Mouse (Mus musculus) heart, embryonic 10.5 days (tissue): ENCODE measurements around the gene Cep164. TPM values are rescaled to one million over a fixed set of nuclear protein-coding genes. Genes with fewer than 3 reads are reported as not detected.

Source experiments
- DNase-seq: peaks from one replicate; pipeline ENCODE4 v3.0.0-alpha.2; 2017; ENCODE audit warnings: low spot score
- H3K27ac ChIP-seq: fragments of 300-500 bp; sonication (generic); 2 replicates; pipeline ENCODE4 v1.5.1; 2016; ENCODE audit warnings: mild to moderate bottlenecking
- H3K27me3 ChIP-seq: fragments of 300-500 bp; sonication (generic); 2 replicates; pipeline ENCODE4 v1.6.1; 2016; ENCODE audit warnings: mild to moderate bottlenecking; ENCODE audit not compliant: poor library complexity, insufficient read depth, severe bottlenecking
- H3K36me3 ChIP-seq: fragments of 300-500 bp; sonication (generic); 2 replicates; pipeline ENCODE4 v1.6.1; 2016; ENCODE audit warnings: mild to moderate bottlenecking, moderate library complexity
- H3K4me1 ChIP-seq: fragments of 300-500 bp; sonication (generic); 2 replicates; pipeline ENCODE4 v1.6.1; 2016; ENCODE audit warnings: mild to moderate bottlenecking
- H3K4me3 ChIP-seq: fragments of 300-500 bp; sonication (generic); 2 replicates; pipeline ENCODE4 v1.5.1; 2016; ENCODE audit warnings: mild to moderate bottlenecking, moderate library complexity
- H3K9me3 ChIP-seq: fragments of 300-500 bp; sonication (generic); 2 replicates; pipeline ENCODE4 v1.6.1; 2016; ENCODE audit warnings: mild to moderate bottlenecking, moderate library complexity
- WGBS: fragments of 180-500 bp; shearing (Covaris S2); methylation state at CpG from one replicate; pipeline ENCODE4 v1.1.7; 2016; 5-methylcytosine and 5-hydroxymethylcytosine counted together
- polyA plus RNA-seq: library from polyadenylated mRNA; unstranded; fragments of >200 nt; fragmentation: Nextera tagmentation; extraction: Ambion mirVana; gene quantifications from 2 replicates; pipeline ENCODE4 v1.2.1, GENCODE M21; 2016

The Cep164 gene
- polyA plus RNA-seq, 1 experiment from 2014 or later: 16.9 TPM

DNA sequence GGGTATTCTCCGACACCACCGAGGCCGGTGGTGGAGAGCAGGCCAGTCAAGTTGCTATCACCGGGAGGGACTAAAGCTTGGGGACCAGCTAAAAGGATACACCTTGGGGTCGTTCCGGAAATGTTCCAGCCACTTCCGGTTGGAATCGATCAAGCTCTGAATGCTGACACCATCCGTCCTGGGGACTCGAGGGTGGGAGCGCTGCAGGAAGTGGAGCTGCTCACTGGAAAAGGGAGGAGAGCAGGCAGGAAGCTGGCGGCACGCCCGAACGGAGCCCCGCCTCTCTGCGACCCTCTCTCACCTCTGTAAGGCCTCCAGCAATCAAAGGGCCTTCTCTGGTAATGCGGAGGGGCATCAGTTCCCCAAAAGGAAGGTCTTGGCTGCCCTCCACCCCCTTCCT, 60.1 kb downstream of the Cep164 start:
- WGBS: 76% methylated on average over 18 of the region's 18 CpGs
- Histone ChIP-seq H3K9me3 (no peaks in the 10 kb centered on the region), H3K27me3 (no peaks in the 10 kb centered on the region), H3K36me3 (peaks cover 40% of the 10 kb centered on the region), H3K27ac (no peak overlapping the region), H3K4me3 (no peak overlapping the region), H3K4me1 (no peaks in the 10 kb centered on the region)
- DNase-seq: no peak

DNA sequence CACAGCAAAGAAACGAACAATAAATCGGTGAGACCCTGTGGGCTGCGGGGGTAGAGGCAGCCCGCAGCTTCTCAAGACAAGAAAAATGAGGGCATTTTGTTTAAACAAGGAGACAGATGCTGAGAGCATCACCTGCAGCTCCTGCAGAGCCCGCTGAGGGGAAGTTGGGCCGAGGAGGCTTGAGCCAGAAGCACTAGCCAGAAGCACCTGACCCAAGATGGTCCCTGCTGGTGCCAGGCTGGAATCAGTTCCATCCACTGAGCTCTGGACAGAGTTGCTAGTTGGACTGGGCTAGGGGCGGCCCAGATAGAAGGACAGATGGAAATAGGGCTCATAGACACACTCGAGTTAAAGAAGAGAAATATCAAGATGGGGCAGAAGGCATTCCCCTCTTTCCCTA, 61.3 kb downstream of the Cep164 start:
- WGBS: 90% methylated on average over 8 of the region's 8 CpGs
- no peak overlapping the region for H3K27ac ChIP-seq
- peaks cover 34% of the 10 kb centered on the region for H3K36me3 ChIP-seq
- no peaks in the 10 kb centered on the region for H3K4me1 ChIP-seq
- H3K27me3 ChIP-seq: no peaks in the 10 kb centered on the region
- H3K9me3 ChIP-seq: no peaks in the 10 kb centered on the region
- DNase-seq: no peak
- H3K4me3 ChIP-seq: no peak overlapping the region

- Histone ChIP-seq H3K27me3 (no peaks in the 10 kb centered on the region), H3K4me1 (no peaks in the 10 kb centered on the region), H3K36me3 (peaks cover 24% of the 10 kb centered on the region), H3K4me3 (no peak overlapping the region), H3K9me3 (no peaks in the 10 kb centered on the region), H3K27ac (no peak overlapping the region)
- DNase-seq: no peak
- 84% methylated on average over 6 of the region's 6 CpGs for WGBS
Observed at GRCm38 (mm10) chr9:45766195-45766594, 62.3 kb downstream of the Cep164 start.

DNA sequence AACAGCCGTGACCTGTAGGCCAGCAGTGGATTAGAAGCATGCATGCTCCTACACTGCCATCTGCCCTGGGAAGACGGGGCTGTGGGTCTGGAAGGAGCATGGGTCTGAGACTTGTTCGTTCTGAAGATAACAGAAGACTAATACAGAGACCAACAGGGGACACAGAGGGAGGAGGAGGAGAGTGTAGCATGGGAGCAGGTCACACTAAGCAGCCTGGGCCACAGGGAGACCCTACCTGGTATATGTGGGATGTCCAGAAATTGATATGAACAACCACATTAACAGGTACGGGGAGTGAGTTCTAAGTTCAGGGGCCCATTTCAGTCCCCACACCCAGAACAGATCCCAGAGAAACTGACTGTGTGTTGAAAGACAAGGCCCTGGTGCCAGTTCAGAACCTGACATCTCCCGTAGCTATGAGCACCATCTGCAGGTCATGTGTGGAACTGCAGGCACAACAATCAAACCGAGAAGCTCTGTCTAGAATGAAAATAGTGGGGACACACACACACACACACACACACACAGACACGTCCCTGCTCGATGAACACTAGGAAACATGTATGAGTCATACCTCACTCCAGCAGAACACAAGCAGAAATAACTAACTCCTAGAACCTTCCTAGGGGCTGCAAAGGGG, 73.9 kb downstream of the Cep164 start:
- Histone ChIP-seq H3K9me3 (no peaks in the 10 kb centered on the region), H3K27ac (no peak overlapping the region), H3K36me3 (no peaks in the 10 kb centered on the region), H3K27me3 (peaks cover 9% of the 10 kb centered on the region), H3K4me1 (no peaks in the 10 kb centered on the region), H3K4me3 (no peak overlapping the region)
- no peak for DNase-seq
- 37% methylated on average over 8 of the region's 8 CpGs for WGBS

DNA sequence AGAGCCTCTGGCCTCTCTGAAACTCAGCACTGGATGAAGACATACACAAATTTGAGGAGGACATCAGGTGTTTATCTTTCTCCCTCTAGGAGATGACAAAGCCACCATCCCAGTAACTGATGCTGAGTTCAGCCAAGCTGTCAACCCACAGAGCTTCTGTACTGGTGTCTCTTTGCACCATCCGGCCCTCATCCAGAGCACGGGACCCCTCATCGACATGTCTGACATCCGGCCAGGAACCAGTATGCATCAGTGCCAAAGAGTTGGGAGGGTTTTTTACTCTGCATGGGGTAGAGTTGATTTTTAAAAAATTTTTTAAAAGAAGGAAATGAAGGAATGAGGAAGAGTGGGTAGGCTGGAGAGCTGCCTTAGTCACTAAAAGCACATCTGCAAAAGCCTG, 78.6 kb downstream of the Cep164 start:
- no peak for DNase-seq
- Histone ChIP-seq H3K9me3 (no peaks in the 10 kb centered on the region), H3K27me3 (peaks cover 14% of the 10 kb centered on the region), H3K4me1 (0 out of 2 replicates have a peak, but pooled peaks cover 5% of the 10 kb centered on the region), H3K4me3 (no peak overlapping the region), H3K36me3 (no peaks in the 10 kb centered on the region), H3K27ac (no peak overlapping the region)
- WGBS: 86% methylated on average over 4 of the region's 4 CpGs

GRCm38 (mm10) chr9:45745451-45745850, 83.0 kb downstream of the Cep164 start:
- no peak overlapping the region for H3K4me3 ChIP-seq
- WGBS: 19% methylated on average over 7 of the region's 7 CpGs
- H3K9me3 ChIP-seq: no peaks in the 10 kb centered on the region
- DNase-seq: no peak
- no peaks in the 10 kb centered on the region for H3K36me3 ChIP-seq
- H3K27me3 ChIP-seq: peaks cover 37% of the 10 kb centered on the region
- 0 out of 2 replicates have a peak, but pooled peaks cover 6% of the 10 kb centered on the region for H3K4me1 ChIP-seq
- no peak overlapping the region for H3K27ac ChIP-seq

DNA sequence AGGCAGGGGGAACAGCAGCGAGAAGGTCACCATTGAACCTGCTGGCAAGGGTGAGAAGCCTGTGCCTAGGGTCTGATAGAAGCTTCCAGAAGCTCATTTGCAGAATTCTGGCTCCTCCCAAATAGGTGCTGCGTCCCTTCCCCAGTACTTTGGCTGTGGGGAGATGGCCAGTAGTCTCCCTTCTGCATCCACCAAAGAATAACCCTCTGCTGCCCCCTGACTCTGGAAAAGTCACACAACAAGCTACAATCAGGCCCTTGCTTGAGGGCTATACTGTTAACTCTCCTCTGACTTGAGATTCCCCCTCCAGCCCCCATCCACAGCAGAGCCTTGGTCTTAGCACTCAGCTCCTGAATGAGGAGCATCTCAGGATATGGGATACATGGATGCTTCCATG, 87.9 kb downstream of the Cep164 start:
- Histone ChIP-seq H3K4me3 (no peak overlapping the region), H3K4me1 (0 out of 2 replicates have a peak, but pooled peaks cover 6% of the 10 kb centered on the region)
- 55% methylated on average over 2 of the region's 2 CpGs for WGBS

GRCm38 (mm10) chr9:45739702-45740583, 88.5 kb downstream of the Cep164 start:
- 61% methylated on average over 17 of the region's 17 CpGs for WGBS
- H3K9me3 ChIP-seq: no peaks in the 10 kb centered on the region
- H3K27me3 ChIP-seq: peaks cover 33% of the 10 kb centered on the region
- no peak overlapping the region for H3K4me3 ChIP-seq
- no peaks in the 10 kb centered on the region for H3K36me3 ChIP-seq
- DNase-seq: no peak
- H3K4me1 ChIP-seq: 0 out of 2 replicates have a peak, but pooled peaks cover 1% of the 10 kb centered on the region
- no peak overlapping the region for H3K27ac ChIP-seq

More for the DNA sequence above, 87.9 kb downstream of the Cep164 start:
- Histone ChIP-seq H3K36me3 (no peaks in the 10 kb centered on the region), H3K27ac (no peak overlapping the region), H3K27me3 (peaks cover 37% of the 10 kb centered on the region), H3K9me3 (no peaks in the 10 kb centered on the region)
- DNase-seq: no peak

GRCm38 (mm10) chr9:45739001-45739701, 89.3 kb downstream of the Cep164 start:
- 71% methylated on average over 12 of the region's 12 CpGs for WGBS
- no peak for DNase-seq
- Histone ChIP-seq H3K36me3 (no peaks in the 10 kb centered on the region), H3K27me3 (peaks cover 27% of the 10 kb centered on the region), H3K9me3 (no peaks in the 10 kb centered on the region), H3K4me3 (no peak overlapping the region), H3K4me1 (no peaks in the 10 kb centered on the region), H3K27ac (no peak overlapping the region)

DNA sequence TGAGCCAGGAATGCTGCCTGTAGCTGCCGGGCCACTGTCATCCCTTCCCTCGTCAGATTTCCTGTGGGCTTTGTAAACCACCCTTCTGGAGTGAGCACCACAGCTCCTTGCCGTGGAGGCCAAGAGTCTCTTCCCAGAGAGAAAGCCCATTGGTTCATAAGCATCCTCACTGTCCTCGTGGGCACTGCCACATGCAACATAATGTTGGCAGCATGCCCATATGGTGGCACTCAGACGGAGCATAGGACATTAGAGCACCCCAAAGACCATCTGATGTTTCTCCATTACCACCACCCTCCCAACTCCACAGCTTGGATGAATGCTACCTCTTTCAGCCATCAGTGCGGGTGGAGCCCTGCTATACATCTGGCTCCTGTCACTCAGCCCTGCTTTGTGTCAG, 95.2 kb downstream of the Cep164 start:
- Histone ChIP-seq H3K4me3 (no peak overlapping the region), H3K9me3 (no peaks in the 10 kb centered on the region), H3K36me3 (no peaks in the 10 kb centered on the region), H3K4me1 (no peaks in the 10 kb centered on the region), H3K27ac (no peak overlapping the region), H3K27me3 (0 out of 2 replicates have a peak, but pooled peaks cover 3% of the 10 kb centered on the region)
- DNase-seq: no peak
- WGBS: 57% methylated on average over 6 of the region's 6 CpGs

DNA sequence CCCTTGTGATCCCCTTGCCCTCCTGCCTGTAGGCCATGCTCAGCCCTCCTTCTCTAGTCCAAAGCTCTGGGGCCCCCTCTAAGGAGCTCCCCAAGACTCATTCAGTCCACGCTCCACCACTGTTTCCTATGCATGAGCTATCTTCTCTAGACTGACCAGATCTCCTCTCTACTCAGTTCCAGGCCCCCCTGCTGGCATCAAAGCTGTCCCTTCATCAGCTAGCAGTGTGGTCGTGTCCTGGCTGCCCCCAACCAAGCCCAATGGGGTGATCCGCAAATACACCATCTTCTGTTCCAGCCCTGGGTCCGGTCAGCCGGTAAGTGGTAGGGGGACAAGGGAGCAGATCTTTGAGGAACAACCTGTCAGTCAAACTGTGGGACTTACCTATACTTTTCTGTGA, 96.6 kb downstream of the Cep164 start:
- no peak overlapping the region for H3K4me3 ChIP-seq
- WGBS: 74% methylated on average over 5 of the region's 5 CpGs
- H3K36me3 ChIP-seq: no peaks in the 10 kb centered on the region
- DNase-seq: no peak
- no peaks in the 10 kb centered on the region for H3K4me1 ChIP-seq
- 0 out of 2 replicates have a peak, but pooled peaks cover 3% of the 10 kb centered on the region for H3K27me3 ChIP-seq
- no peak overlapping the region for H3K27ac ChIP-seq
- H3K9me3 ChIP-seq: no peaks in the 10 kb centered on the region

- 72% methylated on average over 7 of the region's 7 CpGs for WGBS
- no peaks in the 10 kb centered on the region for H3K9me3 ChIP-seq
- DNase-seq: no peak
Observed at GRCm38 (mm10) chr9:45719997-45720396, 108.5 kb downstream of the Cep164 start.

More at GRCm38 (mm10) chr9:45719997-45720396, 108.5 kb downstream of the Cep164 start:
- Histone ChIP-seq H3K27ac (no peak overlapping the region), H3K4me3 (no peak overlapping the region), H3K36me3 (no peaks in the 10 kb centered on the region), H3K4me1 (no peaks in the 10 kb centered on the region), H3K27me3 (peaks cover 17% of the 10 kb centered on the region; the same call in 1 of the 2 replicates)
